Mouse (Mus musculus) fibroblast of lung, adult 2 months (primary cell): ENCODE measurements at regions not wholly inside any gene's neighbourhood (a gene's known extent, or its start where the extent isn't known, plus 50 kb on each side); places are given as distances from the start of the nearest gene placed in this dataset.

Source experiments
- DNase-seq: peaks from one replicate; pipeline ENCODE4 v3.0.0-alpha.2; 2011; ENCODE audit warnings: low read depth

- no peak for DNase-seq
Measured at GRCm38 (mm10) chr11:64917301-64917700, 61.5 kb upstream of the Elac2 start.

- DNase-seq: no peak
Measured at GRCm38 (mm10) chr11:64924989-64925388, 53.8 kb upstream of the Elac2 start.

- DNase-seq: no peak
Measured at GRCm38 (mm10) chr11:64925970-64926369, 52.9 kb upstream of the Elac2 start.
